Mouse (Mus musculus): ENCODE results near the gene Akap13.

DNA sequence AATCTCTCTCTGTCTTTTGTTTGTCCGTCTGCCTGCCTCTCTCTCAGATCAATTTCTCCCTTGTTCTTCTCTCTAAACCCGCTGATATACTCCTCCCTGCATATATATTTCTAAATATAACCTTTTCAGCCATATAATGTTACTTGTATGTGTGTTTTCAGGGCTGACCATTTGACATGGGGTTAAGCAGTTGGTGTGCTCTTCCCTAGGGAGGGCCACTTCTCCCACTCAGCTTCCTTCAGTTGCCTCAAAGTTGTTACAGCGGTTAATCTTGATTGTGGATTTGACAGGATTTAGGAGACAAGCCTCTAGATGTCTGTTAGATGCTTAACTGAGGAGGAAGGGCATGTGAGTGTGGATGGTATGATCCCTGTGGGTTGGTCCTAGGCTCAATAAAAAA, 83.8 kb downstream of the Akap13 start:
- TF ChIP-seq POLR2A (IDR thresholded peaks at IDR 0.05; ENCODE audit: extremely low read depth, insufficient read depth, low read length) (no peak), CTCF (IDR thresholded peaks at IDR 0.05; ENCODE audit: extremely low read depth, insufficient read depth, low read length) (no peak)

Data from cortical plate, adult 2 months (tissue).